Mouse (Mus musculus): ENCODE results near the gene Gsto1. TPM values are rescaled to one million over a fixed set of nuclear protein-coding genes. Genes with fewer than 3 reads are reported as not detected.

Gsto1 gene
- polyA plus RNA-seq, 1 experiment from 2014 or later: 115 TPM

DNA sequence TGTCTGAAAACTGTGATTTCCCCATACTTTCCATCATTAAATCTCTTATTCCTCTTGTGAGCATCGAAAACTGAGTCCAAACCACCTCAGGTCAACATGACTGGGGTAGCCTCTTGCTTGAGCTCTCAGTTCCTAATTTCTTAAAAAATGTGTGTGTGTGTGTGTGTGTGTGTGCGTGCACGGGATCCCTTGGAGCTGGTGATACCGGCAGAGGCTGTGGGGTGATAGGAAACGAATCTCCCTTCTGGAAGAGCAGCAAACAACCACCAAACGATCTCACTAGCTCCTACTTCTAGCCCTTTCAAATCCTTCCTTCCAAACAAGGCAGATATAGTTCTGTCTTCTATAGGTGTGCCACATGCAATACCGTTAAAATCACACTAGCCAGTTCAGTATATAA lies 10.0 kb downstream of the Gsto1 start:
- Histone ChIP-seq H3K9ac (replicated peaks; ENCODE audit: low read length) (peak overlapping the region; percentile 81), H3K27ac (replicated peaks; ENCODE audit: low read depth, low read length) (peak overlapping the region; percentile 92), H3K4me3 (replicated peaks; ENCODE audit: low read depth, low read length) (peak overlapping the region; percentile 54), H3K27me3 (ENCODE audit: control insufficient read depth, insufficient read depth, low read length) (no peaks in the 10 kb centered on the region), H3K36me3 (ENCODE audit: control insufficient read depth, insufficient read depth, low read length) (peaks cover 5% of the 10 kb centered on the region; the same call in 1 of the 2 replicates), H3K4me2 (ENCODE audit: low read length) (peak overlapping the region; percentile 76), H3K9me3 (ENCODE audit: control insufficient read depth, low read length) (no peaks in the 10 kb centered on the region), H3K4me1 (ENCODE audit: control insufficient read depth, insufficient read depth, low read length) (peaks cover 6% of the 10 kb centered on the region; the same call in 1 of the 2 replicates)
- DNase-seq: no peak
- 83% methylated on average over 7 of the region's 7 CpGs for WGBS
- no peak for ATAC-seq (ENCODE audit: low FRiP score, low TSS enrichment)

DNA sequence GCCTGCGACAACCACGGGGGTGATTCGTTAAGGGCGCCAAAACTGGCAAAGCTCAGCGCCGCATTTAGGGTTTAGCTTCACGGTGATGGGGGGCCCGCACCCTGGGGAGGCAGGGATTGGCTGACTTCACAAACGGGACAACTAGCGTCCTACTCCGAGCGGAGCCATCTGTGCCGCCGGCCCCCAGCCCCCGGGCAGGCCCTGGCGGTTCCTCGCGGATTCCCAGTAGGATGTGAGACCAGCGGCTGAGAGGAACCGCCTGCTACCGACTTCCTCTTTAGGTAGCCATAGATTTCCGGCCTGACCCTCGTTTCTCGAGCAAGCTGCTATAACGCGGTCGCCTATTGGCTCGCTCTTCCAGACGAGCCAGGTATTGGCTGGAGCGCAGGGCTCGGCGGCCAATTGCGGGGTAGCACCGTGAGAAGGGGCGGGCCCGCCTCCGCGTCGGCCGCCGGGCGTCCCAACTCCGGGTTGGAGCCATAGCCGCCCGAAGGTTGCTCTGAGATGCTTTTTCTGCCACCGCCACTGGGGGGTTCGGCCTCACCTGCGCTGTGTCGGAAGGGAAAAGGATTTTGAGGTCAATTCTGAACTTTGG lies 10.7 kb downstream of the Gsto1 start, which contains the start of gene Gsto2:
Gsto2 (plus strand) TSS at position 182 of the 595 bp plus-strand sequence.
- H3K4me3 ChIP-seq (replicated peaks; ENCODE audit: low read depth, low read length): peak within 1 kb of the TSS; percentile 54
- under 1% methylated on average over 49 of the region's 49 CpGs for WGBS
- peak within 1 kb of the TSS; percentile 81 for H3K9ac ChIP-seq (replicated peaks; ENCODE audit: low read length)
- no peaks in the 10 kb centered on the region for H3K9me3 ChIP-seq (ENCODE audit: control insufficient read depth, low read length)
- H3K4me2 ChIP-seq (ENCODE audit: low read length): peak within 1 kb of the TSS; percentile 76
- H3K4me1 ChIP-seq (ENCODE audit: control insufficient read depth, insufficient read depth, low read length): peaks cover 6% of the 10 kb centered on the region; the same call in 1 of the 2 replicates
- H3K36me3 ChIP-seq (ENCODE audit: control insufficient read depth, insufficient read depth, low read length): 0 out of 2 replicates have a peak, but pooled peaks cover 5% of the 10 kb centered on the region
- H3K27me3 ChIP-seq (ENCODE audit: control insufficient read depth, insufficient read depth, low read length): no peaks in the 10 kb centered on the region
- ATAC-seq (ENCODE audit: low FRiP score, low TSS enrichment) (peak; percentile 100), DNase-seq (peak; percentile 98)
- peak within 1 kb of the TSS; percentile 92 for H3K27ac ChIP-seq (replicated peaks; ENCODE audit: low read depth, low read length)

DNA sequence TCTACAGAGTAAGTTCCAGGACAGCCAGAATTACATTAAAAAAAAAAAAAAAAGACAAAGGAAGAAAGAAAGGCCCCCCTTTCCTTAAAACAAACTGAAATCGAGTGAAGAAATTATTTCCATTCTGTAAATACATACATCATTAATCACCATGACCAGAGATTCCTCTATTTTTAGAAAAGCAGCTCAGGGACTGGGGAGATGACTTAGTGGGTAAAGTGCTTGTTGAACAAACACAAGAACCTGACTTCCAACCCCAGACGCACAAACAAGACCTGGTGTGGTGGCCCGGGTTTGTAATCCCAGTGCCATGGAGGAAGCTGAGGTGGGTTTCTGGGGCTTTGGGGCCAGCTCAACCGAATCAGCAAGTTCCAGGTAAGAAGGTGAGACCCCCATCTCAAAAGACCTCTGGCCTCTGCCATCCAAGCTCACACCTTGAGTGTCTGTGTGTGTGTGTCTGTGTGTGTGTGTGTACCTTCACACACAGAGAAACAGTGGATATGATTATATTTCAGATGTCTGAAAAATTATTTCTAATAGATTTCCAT lies 12.9 kb downstream of the Gsto1 start:
- DNase-seq: no peak
- peaks cover 6% of the 10 kb centered on the region; the same call in 1 of the 2 replicates for H3K4me1 ChIP-seq (ENCODE audit: control insufficient read depth, insufficient read depth, low read length)
- 81% methylated on average over 4 of the region's 4 CpGs for WGBS
- H3K27ac ChIP-seq (replicated peaks; ENCODE audit: low read depth, low read length): no peak overlapping the region
- ATAC-seq (ENCODE audit: low FRiP score, low TSS enrichment): no peak
- H3K27me3 ChIP-seq (ENCODE audit: control insufficient read depth, insufficient read depth, low read length): no peaks in the 10 kb centered on the region
- H3K36me3 ChIP-seq (ENCODE audit: control insufficient read depth, insufficient read depth, low read length): 0 out of 2 replicates have a peak, but pooled peaks cover 5% of the 10 kb centered on the region
- no peak overlapping the region for H3K4me2 ChIP-seq (ENCODE audit: low read length)
- H3K9me3 ChIP-seq (ENCODE audit: control insufficient read depth, low read length): no peaks in the 10 kb centered on the region
- H3K4me3 ChIP-seq (replicated peaks; ENCODE audit: low read depth, low read length): no peak overlapping the region
- H3K9ac ChIP-seq (replicated peaks; ENCODE audit: low read length): no peak overlapping the region

DNA sequence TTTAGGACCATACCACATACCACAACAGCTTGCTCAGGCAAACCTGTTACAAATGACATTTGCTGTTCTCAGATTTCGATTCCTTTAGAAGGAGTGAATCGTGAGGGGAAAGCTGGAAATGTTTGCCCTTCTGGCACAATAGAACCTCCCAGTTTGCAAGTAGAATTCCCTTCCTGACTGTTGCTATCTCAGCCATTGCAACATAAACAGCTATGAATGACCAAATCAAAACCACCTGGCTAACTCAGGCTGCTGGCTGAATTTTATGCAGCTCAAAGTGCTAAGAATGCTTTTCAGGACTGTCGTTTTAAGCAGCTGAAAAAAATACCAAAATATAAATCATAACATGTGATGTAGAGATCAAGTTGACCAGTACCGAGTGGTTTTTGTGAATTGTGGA lies 14.2 kb downstream of the Gsto1 start:
- H3K27ac ChIP-seq (replicated peaks; ENCODE audit: low read depth, low read length): no peak overlapping the region
- H3K9ac ChIP-seq (replicated peaks; ENCODE audit: low read length): no peak overlapping the region
- peaks cover 6% of the 10 kb centered on the region; the same call in 1 of the 2 replicates for H3K4me1 ChIP-seq (ENCODE audit: control insufficient read depth, insufficient read depth, low read length)
- ATAC-seq (ENCODE audit: low FRiP score, low TSS enrichment): no peak
- no peak for DNase-seq
- no peaks in the 10 kb centered on the region for H3K9me3 ChIP-seq (ENCODE audit: control insufficient read depth, low read length)
- H3K4me2 ChIP-seq (ENCODE audit: low read length): no peak overlapping the region
- H3K36me3 ChIP-seq (ENCODE audit: control insufficient read depth, insufficient read depth, low read length): 0 out of 2 replicates have a peak, but pooled peaks cover 5% of the 10 kb centered on the region
- WGBS: 75% methylated on average over 4 of the region's 4 CpGs
- H3K27me3 ChIP-seq (ENCODE audit: control insufficient read depth, insufficient read depth, low read length): no peaks in the 10 kb centered on the region
- no peak overlapping the region for H3K4me3 ChIP-seq (replicated peaks; ENCODE audit: low read depth, low read length)

DNA sequence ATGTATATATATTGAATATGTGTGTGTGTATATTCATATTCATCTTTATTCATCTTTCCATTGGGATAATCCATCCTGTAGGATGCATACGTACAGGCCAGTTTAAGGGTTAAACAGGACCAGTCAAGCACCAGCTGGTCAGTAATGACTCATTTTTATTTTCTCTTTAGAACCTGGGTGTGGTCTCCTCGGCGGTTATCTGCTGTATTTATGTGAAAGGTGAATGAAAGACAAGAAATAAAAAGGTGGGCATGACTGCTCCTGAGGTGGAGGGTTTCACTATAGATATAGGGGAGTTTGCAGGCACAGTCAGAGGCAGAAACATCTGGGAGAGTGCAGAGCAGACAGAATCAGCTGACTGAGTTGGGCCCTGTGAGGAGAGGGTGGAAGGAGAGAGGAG lies 14.7 kb downstream of the Gsto1 start:
- no peak overlapping the region for H3K4me3 ChIP-seq (replicated peaks; ENCODE audit: low read depth, low read length)
- H3K27me3 ChIP-seq (ENCODE audit: control insufficient read depth, insufficient read depth, low read length): no peaks in the 10 kb centered on the region
- ATAC-seq (ENCODE audit: low FRiP score, low TSS enrichment) (no peak), DNase-seq (no peak)
- H3K36me3 ChIP-seq (ENCODE audit: control insufficient read depth, insufficient read depth, low read length): no peaks in the 10 kb centered on the region
- no peaks in the 10 kb centered on the region for H3K9me3 ChIP-seq (ENCODE audit: control insufficient read depth, low read length)
- peaks cover 6% of the 10 kb centered on the region; the same call in 1 of the 2 replicates for H3K4me1 ChIP-seq (ENCODE audit: control insufficient read depth, insufficient read depth, low read length)
- no peak overlapping the region for H3K27ac ChIP-seq (replicated peaks; ENCODE audit: low read depth, low read length)
- WGBS: 78% methylated on average over 3 of the region's 3 CpGs
- no peak overlapping the region for H3K9ac ChIP-seq (replicated peaks; ENCODE audit: low read length)
- no peak overlapping the region for H3K4me2 ChIP-seq (ENCODE audit: low read length)

DNA sequence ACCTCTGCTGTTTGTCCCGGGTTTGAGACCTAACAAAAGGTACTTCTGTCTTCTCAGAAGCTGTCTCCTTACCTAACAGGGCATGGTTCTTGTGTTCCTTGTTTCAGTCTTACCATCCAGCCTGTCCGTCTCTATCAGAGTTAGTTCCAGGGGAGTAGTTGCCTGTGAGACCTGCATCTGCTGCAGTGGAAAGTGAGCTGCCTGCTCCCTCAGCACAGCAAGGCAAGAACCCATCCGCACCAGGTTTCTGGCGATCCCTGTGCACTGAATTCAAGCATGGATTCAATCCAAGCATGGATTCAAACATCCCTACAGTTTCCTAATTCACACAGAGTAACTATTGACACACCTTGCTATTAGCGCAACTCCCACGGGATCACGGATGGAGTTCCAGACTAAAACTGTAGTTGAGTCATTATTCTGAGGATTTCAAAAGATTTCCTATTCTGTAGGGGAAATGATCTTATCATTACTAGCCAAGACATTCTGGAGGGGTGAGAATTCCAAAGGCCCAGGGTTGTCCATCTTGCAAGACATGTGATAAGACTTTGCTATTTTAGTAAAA lies 15.4 kb downstream of the Gsto1 start:
- whole genome bisulfite sequencing: 82% methylated on average over 7 of the region's 7 CpGs
- Histone ChIP-seq H3K4me2 (ENCODE audit: low read length) (no peak overlapping the region), H3K27me3 (ENCODE audit: control insufficient read depth, insufficient read depth, low read length) (no peaks in the 10 kb centered on the region), H3K36me3 (ENCODE audit: control insufficient read depth, insufficient read depth, low read length) (no peaks in the 10 kb centered on the region), H3K9ac (replicated peaks; ENCODE audit: low read length) (no peak overlapping the region), H3K27ac (replicated peaks; ENCODE audit: low read depth, low read length) (no peak overlapping the region), H3K4me3 (replicated peaks; ENCODE audit: low read depth, low read length) (no peak overlapping the region), H3K4me1 (ENCODE audit: control insufficient read depth, insufficient read depth, low read length) (no peaks in the 10 kb centered on the region), H3K9me3 (ENCODE audit: control insufficient read depth, low read length) (no peaks in the 10 kb centered on the region)
- DNase-seq (no peak), ATAC-seq (ENCODE audit: low FRiP score, low TSS enrichment) (no peak)

DNA sequence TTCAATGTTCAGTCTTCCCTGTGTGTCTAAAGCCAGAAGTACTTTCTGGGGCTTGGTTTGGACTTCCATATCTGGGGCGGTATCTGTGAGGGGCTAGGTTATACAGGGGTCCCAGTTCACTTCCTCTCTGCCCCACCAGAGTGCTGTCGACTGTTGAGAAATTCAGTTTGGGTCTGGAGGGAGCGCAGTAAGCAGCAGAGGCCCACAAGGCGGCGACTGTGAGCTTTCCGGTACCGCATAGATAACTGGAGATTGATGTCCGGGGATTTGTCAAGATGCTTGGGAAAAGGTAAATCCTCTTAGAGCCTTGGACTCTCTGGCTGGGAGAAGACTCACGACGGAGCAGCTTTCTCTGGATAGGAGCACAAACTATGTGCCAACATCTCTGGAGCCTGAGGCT lies 16.7 kb downstream of the Gsto1 start:
- no peaks in the 10 kb centered on the region for H3K4me1 ChIP-seq (ENCODE audit: control insufficient read depth, insufficient read depth, low read length)
- no peaks in the 10 kb centered on the region for H3K27me3 ChIP-seq (ENCODE audit: control insufficient read depth, insufficient read depth, low read length)
- WGBS: 16% methylated on average over 10 of the region's 10 CpGs
- ATAC-seq (ENCODE audit: low FRiP score, low TSS enrichment) (no peak), DNase-seq (peak; percentile 58)
- H3K9ac ChIP-seq (replicated peaks; ENCODE audit: low read length): no peak overlapping the region
- H3K4me2 ChIP-seq (ENCODE audit: low read length): no peak overlapping the region
- H3K9me3 ChIP-seq (ENCODE audit: control insufficient read depth, low read length): no peaks in the 10 kb centered on the region
- no peak overlapping the region for H3K4me3 ChIP-seq (replicated peaks; ENCODE audit: low read depth, low read length)
- no peaks in the 10 kb centered on the region for H3K36me3 ChIP-seq (ENCODE audit: control insufficient read depth, insufficient read depth, low read length)
- no peak overlapping the region for H3K27ac ChIP-seq (replicated peaks; ENCODE audit: low read depth, low read length)

DNA sequence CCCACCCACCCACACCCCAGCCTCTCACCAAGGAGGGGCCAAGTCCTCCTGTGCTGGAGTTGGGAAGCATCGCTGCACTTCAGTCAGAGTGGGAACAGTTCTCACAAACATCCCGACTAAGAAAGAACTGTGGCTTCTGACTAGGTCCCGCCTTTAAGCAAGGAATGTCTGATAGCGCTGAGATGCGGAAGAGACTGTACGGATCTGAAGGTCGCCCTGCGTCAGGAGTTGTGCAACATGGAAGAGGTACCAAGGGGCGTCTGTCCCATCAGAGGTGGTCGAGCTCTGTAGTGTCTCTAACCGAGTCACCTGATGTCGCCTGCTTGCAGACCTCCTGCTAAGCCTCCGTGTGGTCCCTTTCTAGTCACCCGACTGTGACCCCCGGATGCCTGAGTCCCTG lies 21.5 kb downstream of the Gsto1 start:
- ATAC-seq (ENCODE audit: low FRiP score, low TSS enrichment): no peak
- 83% methylated on average over 15 of the region's 15 CpGs for WGBS

DNA sequence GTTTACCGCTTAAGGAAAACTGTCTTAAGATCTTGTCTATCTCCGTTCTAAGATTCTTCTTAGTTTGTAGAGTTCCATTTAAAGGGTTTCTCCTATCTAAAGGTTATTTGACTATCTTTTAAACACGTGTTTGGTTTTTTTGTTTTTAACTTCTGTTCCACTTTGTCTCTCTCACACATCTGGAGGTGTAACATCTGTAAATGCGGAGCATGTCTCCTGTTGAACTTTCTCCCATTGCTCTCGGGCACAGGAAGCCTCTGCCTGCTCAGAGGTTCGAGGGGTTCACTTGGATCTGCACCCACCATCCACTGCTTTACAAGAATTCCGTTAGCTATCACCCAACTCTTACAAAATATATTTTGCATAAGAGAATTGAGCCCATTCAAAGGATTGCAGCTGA lies 26.8 kb downstream of the Gsto1 start:
- ATAC-seq (ENCODE audit: low FRiP score, low TSS enrichment) (no peak), DNase-seq (no peak)
- Histone ChIP-seq H3K36me3 (ENCODE audit: control insufficient read depth, insufficient read depth, low read length) (no peaks in the 10 kb centered on the region), H3K4me1 (ENCODE audit: control insufficient read depth, insufficient read depth, low read length) (no peaks in the 10 kb centered on the region), H3K4me2 (ENCODE audit: low read length) (no peak overlapping the region), H3K9ac (replicated peaks; ENCODE audit: low read length) (no peak overlapping the region), H3K9me3 (ENCODE audit: control insufficient read depth, low read length) (no peaks in the 10 kb centered on the region), H3K27ac (replicated peaks; ENCODE audit: low read depth, low read length) (no peak overlapping the region), H3K27me3 (ENCODE audit: control insufficient read depth, insufficient read depth, low read length) (no peaks in the 10 kb centered on the region), H3K4me3 (replicated peaks; ENCODE audit: low read depth, low read length) (no peak overlapping the region)
- 85% methylated on average over 7 of the region's 7 CpGs for WGBS

More for the DNA sequence above, 21.5 kb downstream of the Gsto1 start:
- DNase-seq: no peak
- Histone ChIP-seq H3K27ac (replicated peaks; ENCODE audit: low read depth, low read length) (no peak overlapping the region), H3K9me3 (ENCODE audit: control insufficient read depth, low read length) (no peaks in the 10 kb centered on the region), H3K36me3 (ENCODE audit: control insufficient read depth, insufficient read depth, low read length) (no peaks in the 10 kb centered on the region), H3K9ac (replicated peaks; ENCODE audit: low read length) (no peak overlapping the region), H3K4me2 (ENCODE audit: low read length) (no peak overlapping the region), H3K4me1 (ENCODE audit: control insufficient read depth, insufficient read depth, low read length) (no peaks in the 10 kb centered on the region), H3K27me3 (ENCODE audit: control insufficient read depth, insufficient read depth, low read length) (no peaks in the 10 kb centered on the region), H3K4me3 (replicated peaks; ENCODE audit: low read depth, low read length) (no peak overlapping the region)

All from midbrain, embryonic 14.5 days (tissue).